Mouse (Mus musculus) bone marrow macrophage, adult 2 months (primary cell): ENCODE data around the gene Dnajc6.

Experiments used
- CTCF ChIP-seq: IDR thresholded peaks from 2 replicates; pipeline ENCODE4 v1.5.1; 2012; ENCODE audit warnings: low read depth, mild to moderate bottlenecking, low read length, moderate library complexity
- POLR2A ChIP-seq: IDR thresholded peaks from 2 replicates; pipeline ENCODE4 v1.6.1; 2012; ENCODE audit warnings: mild to moderate bottlenecking, low read depth, low read length, borderline replicate concordance

GRCm38 (mm10) chr4:101603635-101604034 is 107.2 kb downstream of the Dnajc6 start:
- no peak for TF ChIP-seq POLR2A
- no peak for TF ChIP-seq CTCF
